Mouse (Mus musculus) hindbrain, embryonic 14.5 days (tissue): ENCODE measurements around the gene Zcwpw1. TPM values are rescaled to one million over a fixed set of nuclear protein-coding genes. Genes with fewer than 3 reads are reported as not detected.

Experiments used
- polyA plus RNA-seq: library from polyadenylated mRNA; unstranded; fragments of >200 nt; fragmentation: Nextera tagmentation; extraction: Ambion mirVana; gene quantifications from 2 replicates; pipeline ENCODE4 v1.2.1, GENCODE M21; 2014

The Zcwpw1 gene
- polyA plus RNA-seq, 1 experiment from 2014 or later: 8.3 TPM

Other genes starting within 250 kb of the Zcwpw1 start
- 195 and 204 TPM in 2 replicates for gene Actl6b, start 234.3 kb upstream of the Zcwpw1 start, polyA plus RNA-seq
- gene Tfr2, start 218.0 kb upstream of the Zcwpw1 start, polyA plus RNA-seq: 5.3 and 5.6 TPM in 2 replicates
- 81.7 and 85.4 TPM in 2 replicates for gene Mospd3, start 186.7 kb upstream of the Zcwpw1 start, polyA plus RNA-seq
- 23.9 and 28.5 TPM in 2 replicates for gene Pcolce, start 174.0 kb upstream of the Zcwpw1 start, polyA plus RNA-seq
- gene Fbxo24, start 158.8 kb upstream of the Zcwpw1 start, polyA plus RNA-seq: 0.12 TPM in 1 of 2 replicates, not detected in the other
- 19.0 and 23.4 TPM in 2 replicates for gene Lrch4, start 158.7 kb upstream of the Zcwpw1 start, polyA plus RNA-seq
- 5.3 and 6.5 TPM in 2 replicates for gene Gm20605, start 158.6 kb upstream of the Zcwpw1 start, polyA plus RNA-seq
- gene Sap25, start 146.5 kb upstream of the Zcwpw1 start, polyA plus RNA-seq: 4.9 and 5.8 TPM in 2 replicates
- gene Irs3, start 142.1 kb upstream of the Zcwpw1 start, polyA plus RNA-seq: 0.15 TPM in 1 of 2 replicates, not detected in the other
- 11.8 and 12.2 TPM in 2 replicates for gene Agfg2, start 103.1 kb upstream of the Zcwpw1 start, polyA plus RNA-seq
- gene Nyap1, start 46.2 kb upstream of the Zcwpw1 start, polyA plus RNA-seq: 14.2 and 18.8 TPM in 2 replicates
- 67.6 and 72.8 TPM in 2 replicates for gene Tsc22d4, start 42.1 kb upstream of the Zcwpw1 start, polyA plus RNA-seq
- 51.1 and 58.7 TPM in 2 replicates for gene Ppp1r35, start 8.9 kb upstream of the Zcwpw1 start, polyA plus RNA-seq
- gene Mepce, start 143 bp upstream of the Zcwpw1 start, polyA plus RNA-seq: 11.0 and 11.7 TPM in 2 replicates
- gene Pilra, start 48.5 kb downstream of the Zcwpw1 start, polyA plus RNA-seq: 0.40 and 0.62 TPM in 2 replicates
- not detected in 2 replicates for gene Pilrb1, start 70.3 kb downstream of the Zcwpw1 start, polyA plus RNA-seq
- gene Pilrb2, start 84.0 kb downstream of the Zcwpw1 start, polyA plus RNA-seq: not detected in 2 replicates
- not detected in 2 replicates for gene Cyp3a13, start 133.8 kb downstream of the Zcwpw1 start, polyA plus RNA-seq
- gene Gjc3, start 175.3 kb downstream of the Zcwpw1 start, polyA plus RNA-seq: 0.80 and 1.2 TPM in 2 replicates
- gene Azgp1, start 193.7 kb downstream of the Zcwpw1 start, polyA plus RNA-seq: not detected in 2 replicates
- not detected in 2 replicates for gene Smok3a, start 233.5 kb downstream of the Zcwpw1 start, polyA plus RNA-seq
- gene Smok3b, start 233.6 kb downstream of the Zcwpw1 start, polyA plus RNA-seq: not detected in 2 replicates